Mouse (Mus musculus) hindbrain, embryonic 11.5 days (tissue): ENCODE results near the gene Mtx1. TPM values are rescaled to one million over a fixed set of nuclear protein-coding genes. Genes with fewer than 3 reads are reported as not detected.

Experiments used
- microRNA counts: library from miRNA; unstranded; fragments of <30 nt; microRNA quantifications from one replicate; lab custom pipeline; 2015
- polyA plus RNA-seq: library from polyadenylated mRNA; unstranded; fragments of >200 nt; fragmentation: Nextera tagmentation; extraction: Ambion mirVana; gene quantifications from 2 replicates; pipeline ENCODE4 v1.2.1, GENCODE M21; 2014

The Mtx1 gene
- polyA plus RNA-seq, 1 experiment from 2014 or later, result 180 TPM

MicroRNAs encoded within 50 kb of the gene (microRNA counts, 519-probe panel; counts per million panel counts)
- 5,230 counts per million, percentile 73 among the panel's probes with 10 or more counts for microRNA mmu-miR-92b (lab: Ali Mortazavi, UCI)

Other genes with a start within 250 kb of the Mtx1 start
- 28.7 and 35.4 TPM in 2 replicates for gene Rusc1, start 133.8 kb downstream of the Mtx1 start, polyA plus RNA-seq
- gene Gm43738, start 126.0 kb downstream of the Mtx1 start, polyA plus RNA-seq, result 0.08 TPM in 1 of 2 replicates, not detected in the other
- gene Fdps, start 125.1 kb downstream of the Mtx1 start, polyA plus RNA-seq, result 390 and 392 TPM in 2 replicates
- gene Pklr, start 90.9 kb downstream of the Mtx1 start, polyA plus RNA-seq, result 1.6 and 2.0 TPM in 2 replicates
- gene Hcn3, start 66.9 kb downstream of the Mtx1 start, polyA plus RNA-seq, result 3.6 and 4.5 TPM in 2 replicates
- gene Clk2, start 62.3 kb downstream of the Mtx1 start, polyA plus RNA-seq, result 27.6 and 30.6 TPM in 2 replicates
- 85.9 and 90.4 TPM in 2 replicates for gene Scamp3, start 49.6 kb downstream of the Mtx1 start, polyA plus RNA-seq
- gene Fam189b, start 43.9 kb downstream of the Mtx1 start, polyA plus RNA-seq, result 18.5 and 19.8 TPM in 2 replicates
- gene Gba, start 24.2 kb downstream of the Mtx1 start, polyA plus RNA-seq, result 43.7 and 47.3 TPM in 2 replicates
- gene Thbs3, start 11.9 kb downstream of the Mtx1 start, polyA plus RNA-seq, result 40.9 and 44.5 TPM in 2 replicates
- gene Muc1, start 2.0 kb upstream of the Mtx1 start, polyA plus RNA-seq, result 1.4 and 2.1 TPM in 2 replicates
- gene Krtcap2, start 18.9 kb upstream of the Mtx1 start, polyA plus RNA-seq, result 276 and 289 TPM in 2 replicates
- 9.5 and 9.7 TPM in 2 replicates for gene Trim46, start 19.2 kb upstream of the Mtx1 start, polyA plus RNA-seq
- 75.7 and 82.9 TPM in 2 replicates for gene Dpm3, start 32.3 kb upstream of the Mtx1 start, polyA plus RNA-seq
- gene Slc50a1, start 43.5 kb upstream of the Mtx1 start, polyA plus RNA-seq, result 35.9 and 37.5 TPM in 2 replicates
- gene Efna1, start 54.1 kb upstream of the Mtx1 start, polyA plus RNA-seq, result 14.0 and 16.4 TPM in 2 replicates
- gene Efna3, start 95.9 kb upstream of the Mtx1 start, polyA plus RNA-seq, result 13.8 TPM in 2 replicates
- gene Efna4, start 110.9 kb upstream of the Mtx1 start, polyA plus RNA-seq, result 18.9 and 20.6 TPM in 2 replicates
- gene Adam15, start 122.9 kb upstream of the Mtx1 start, polyA plus RNA-seq, result 17.8 TPM in 2 replicates
- gene Dcst2, start 134.9 kb upstream of the Mtx1 start, polyA plus RNA-seq, result 0.14 and 0.27 TPM in 2 replicates
- gene Dcst1, start 138.2 kb upstream of the Mtx1 start, polyA plus RNA-seq, result 0.28 and 0.63 TPM in 2 replicates
- 0.47 and 1.2 TPM in 2 replicates for gene Zbtb7b, start 167.7 kb upstream of the Mtx1 start, polyA plus RNA-seq
- gene Lenep, start 175.7 kb upstream of the Mtx1 start, polyA plus RNA-seq, result 0.22 and 0.95 TPM in 2 replicates
- gene Flad1, start 184.8 kb upstream of the Mtx1 start, polyA plus RNA-seq, result 26.2 and 26.5 TPM in 2 replicates
- gene Cks1b, start 191.3 kb upstream of the Mtx1 start, polyA plus RNA-seq, result 411 and 414 TPM in 2 replicates
- 32.2 and 37.0 TPM in 2 replicates for gene Shc1, start 191.4 kb upstream of the Mtx1 start, polyA plus RNA-seq
- gene Pygo2, start 203.1 kb upstream of the Mtx1 start, polyA plus RNA-seq, result 45.0 and 54.5 TPM in 2 replicates
- gene Pbxip1, start 209.6 kb upstream of the Mtx1 start, polyA plus RNA-seq, result 8.6 and 10.7 TPM in 2 replicates
- 72.2 and 79.6 TPM in 2 replicates for gene Pmvk, start 227.5 kb upstream of the Mtx1 start, polyA plus RNA-seq